Mouse (Mus musculus) forebrain, postnatal 0 days (tissue): ENCODE results near the gene Kbtbd7. TPM values are rescaled to one million over a fixed set of nuclear protein-coding genes. Genes with fewer than 3 reads are reported as not detected.
A peak's percentile ranks its signal among the peaks of the same experiment; 100 is the strongest.

Source experiments
- ATAC-seq: fragments of 200-750 bp; cut with Nextera tagmentation; 2 replicates; pipeline ENCODE4 v1.8.0; 2017; ENCODE audit warnings: mild to moderate bottlenecking, moderate library complexity
- DNase-seq: peaks from one replicate; pipeline ENCODE4 v3.0.0-alpha.2; 2015
- H3K27ac ChIP-seq: fragments of 300-500 bp; sonication (generic); 2 replicates; pipeline ENCODE4 v1.5.1; 2014; ENCODE audit warnings: low read depth, mild to moderate bottlenecking, antibody characterized with exemption, low read length, moderate library complexity, mixed read lengths
- H3K27me3 ChIP-seq: fragments of 300-500 bp; sonication (generic); 2 replicates; pipeline ENCODE4 v1.6.1; 2014; ENCODE audit warnings: mild to moderate bottlenecking, low read length, mixed read lengths; ENCODE audit not compliant: insufficient read depth
- H3K36me3 ChIP-seq: fragments of 300-500 bp; sonication (generic); 2 replicates; pipeline ENCODE4 v1.6.1; 2014; ENCODE audit warnings: mild to moderate bottlenecking, moderate library complexity; ENCODE audit not compliant: insufficient read depth
- H3K4me1 ChIP-seq: fragments of 300-500 bp; sonication (generic); 2 replicates; pipeline ENCODE4 v1.6.1; 2014; ENCODE audit warnings: antibody characterized with exemption; ENCODE audit not compliant: insufficient read depth
- H3K4me2 ChIP-seq: fragments of 300-500 bp; sonication (generic); 2 replicates; pipeline ENCODE4 v1.6.1; 2014; ENCODE audit warnings: low read depth, mild to moderate bottlenecking, moderate library complexity
- H3K4me3 ChIP-seq: fragments of 300-500 bp; sonication (generic); 2 replicates; pipeline ENCODE4 v1.5.1; 2014; ENCODE audit warnings: low read depth, low read length, mixed read lengths
- H3K9ac ChIP-seq: fragments of 300-500 bp; sonication (generic); 2 replicates; pipeline ENCODE4 v1.6.1; 2014; ENCODE audit warnings: mild to moderate bottlenecking
- H3K9me3 ChIP-seq: fragments of 300-500 bp; sonication (generic); 2 replicates; pipeline ENCODE4 v1.6.1; 2016; ENCODE audit warnings: low read length
- CTCF ChIP-seq: sonication (generic); IDR thresholded peaks from 2 replicates; pipeline ENCODE4 v1.5.1; 2016; ENCODE audit warnings: antibody characterized with exemption, control low read depth, low read depth
- WGBS: fragments of 180-500 bp; shearing (Covaris S2); extraction: QIAGEN DNeasy Blood & Tissue Kit; methylation state at CpG from one replicate; pipeline ENCODE4 v1.1.7; 2014; 5-methylcytosine and 5-hydroxymethylcytosine counted together
- polyA plus RNA-seq: library from polyadenylated mRNA; unstranded; fragments of >200 nt; fragmentation: Nextera tagmentation; extraction: Ambion mirVana; gene quantifications from 2 replicates; pipeline ENCODE4 v1.2.1, GENCODE M21; 2015
- total RNA-seq: library from RNA; depleted of rRNA; stranded (reverse); fragments of >200 nt; gene quantifications from 2 replicates; pipeline ENCODE4 v1.2.3, GENCODE M21; 2014; rRNA removed

Kbtbd7 gene
- 34.2 and 40.7 TPM in 2 replicates for total RNA-seq
- polyA plus RNA-seq = 10.7 and 13.7 TPM in 2 replicates

- Histone ChIP-seq H3K4me1 (no peaks in the 10 kb centered on the region), H3K27me3 (no peaks in the 10 kb centered on the region), H3K27ac (peak within 1 kb of the TSS; percentile 83), H3K9ac (peak within 1 kb of the TSS; percentile 74), H3K4me3 (peak within 1 kb of the TSS; percentile 54), H3K9me3 (no peaks in the 10 kb centered on the region), H3K4me2 (peak within 1 kb of the TSS; percentile 48), H3K36me3 (0 out of 2 replicates have a peak, but pooled peaks cover under 1% of the 10 kb centered on the region)
- 3% methylated on average over 44 of the region's 44 CpGs for WGBS
- peak; percentile 100 for ATAC-seq
- TF ChIP-seq CTCF = no peak
- peak; percentile 95 for DNase-seq
These were observed at the start of gene Kbtbd7 for GRCm38 (mm10) chr14:79425979-79426729. Gene Kbtbd7, plus strand, starts transcription at chr14:79426511.

- no peak for DNase-seq
- H3K4me3 ChIP-seq = no peak overlapping the region
- no peak for TF ChIP-seq CTCF
- H3K27ac ChIP-seq = no peak overlapping the region
- H3K4me1 ChIP-seq = no peaks in the 10 kb centered on the region
- no peak for ATAC-seq
- no peak overlapping the region for H3K4me2 ChIP-seq
- peaks cover 7% of the 10 kb centered on the region; the same call in 1 of the 2 replicates for H3K36me3 ChIP-seq
- H3K27me3 ChIP-seq = no peaks in the 10 kb centered on the region
- no peaks in the 10 kb centered on the region for H3K9me3 ChIP-seq
- no peak overlapping the region for H3K9ac ChIP-seq
These were observed 49.3 kb upstream of the Kbtbd7 start for GRCm38 (mm10) chr14:79377041-79377440.

GRCm38 (mm10) chr14:79383120-79383519 lies 43.2 kb upstream of the Kbtbd7 start:
- H3K9me3 ChIP-seq = no peaks in the 10 kb centered on the region
- H3K27ac ChIP-seq = no peak overlapping the region
- TF ChIP-seq CTCF = no peak
- no peaks in the 10 kb centered on the region for H3K27me3 ChIP-seq
- H3K4me3 ChIP-seq = no peak overlapping the region
- no peak overlapping the region for H3K9ac ChIP-seq
- no peak for ATAC-seq
- 93% methylated on average over 7 of the region's 7 CpGs for WGBS
- peaks cover 10% of the 10 kb centered on the region for H3K36me3 ChIP-seq
- no peaks in the 10 kb centered on the region for H3K4me1 ChIP-seq
- no peak for DNase-seq
- H3K4me2 ChIP-seq = no peak overlapping the region

GRCm38 (mm10) chr14:79388304-79388703 lies 38.0 kb upstream of the Kbtbd7 start:
- DNase-seq = no peak
- WGBS = 85% methylated on average over 3 of the region's 3 CpGs

GRCm38 (mm10) chr14:79389438-79390264 lies 36.7 kb upstream of the Kbtbd7 start:
- H3K36me3 ChIP-seq = peaks cover 3% of the 10 kb centered on the region; the same call in 1 of the 2 replicates
- under 1% methylated on average over 16 of the region's 16 CpGs for WGBS
- no peak for DNase-seq
- H3K9me3 ChIP-seq = no peaks in the 10 kb centered on the region
- peak overlapping the region; percentile 84 for H3K4me3 ChIP-seq
- H3K27me3 ChIP-seq = no peaks in the 10 kb centered on the region
- peak overlapping the region; percentile 53 for H3K9ac ChIP-seq
- ATAC-seq = no peak
- H3K4me1 ChIP-seq = peaks cover 4% of the 10 kb centered on the region; the same call in 1 of the 2 replicates
- H3K27ac ChIP-seq = peak overlapping the region; percentile 79; the same call in 1 of the 2 replicates
- peak overlapping the region; percentile 65 for H3K4me2 ChIP-seq
- no peak for TF ChIP-seq CTCF

More at GRCm38 (mm10) chr14:79388304-79388703, 38.0 kb upstream of the Kbtbd7 start:
- no peak overlapping the region for H3K27ac ChIP-seq
- H3K4me1 ChIP-seq = peaks cover 4% of the 10 kb centered on the region; the same call in 1 of the 2 replicates
- H3K4me2 ChIP-seq = no peak overlapping the region
- TF ChIP-seq CTCF = no peak
- no peak for ATAC-seq
- no peak overlapping the region for H3K9ac ChIP-seq
- H3K4me3 ChIP-seq = no peak overlapping the region
- no peaks in the 10 kb centered on the region for H3K9me3 ChIP-seq
- peaks cover 3% of the 10 kb centered on the region; the same call in 1 of the 2 replicates for H3K36me3 ChIP-seq
- H3K27me3 ChIP-seq = no peaks in the 10 kb centered on the region

GRCm38 (mm10) chr14:79390265-79390926 lies 35.9 kb upstream of the Kbtbd7 start, which contains the start of gene Naa16:
Gene Naa16, minus strand, starts transcription at chr14:79390778.
- Histone ChIP-seq H3K36me3 (peaks cover 3% of the 10 kb centered on the region; the same call in 1 of the 2 replicates), H3K4me2 (peak within 1 kb of the TSS; percentile 65), H3K9ac (peak within 1 kb of the TSS; percentile 53), H3K4me3 (peak within 1 kb of the TSS; percentile 84), H3K9me3 (no peaks in the 10 kb centered on the region), H3K27ac (peak within 1 kb of the TSS; percentile 79), H3K4me1 (peaks cover 4% of the 10 kb centered on the region; the same call in 1 of the 2 replicates), H3K27me3 (no peaks in the 10 kb centered on the region)
- 2% methylated on average over 71 of the region's 71 CpGs for WGBS
- DNase-seq (peak; percentile 97), ATAC-seq (peak; percentile 96)
- TF ChIP-seq CTCF = peak; percentile 79
